ENCODE assay signal across 13 mouse cellular contexts in genomic region chr9:96800131-96800825, GRCm38 (mm10). TPM values are rescaled to one million over a fixed set of nuclear protein-coding genes. Genes with fewer than 3 reads are reported as not detected.
A peak's percentile ranks its signal among the peaks of the same experiment; 100 is the strongest.
DNase-seq lines count a peak whose midpoint lies in the region; ATAC-seq and TF ChIP-seq lines count a peak whose summit lies in the region.
"Had no signal": no experiment of that assay in that cellular context is flagged by ENCODE, and none has a peak within 500 bp of the region (broad histone marks: within the 10 kb centered on the region; RNA-seq: fewer than 3 reads in every experiment).

No protein-coding gene starts in this region.

- TF ChIP-seq CTCF in heart, adult 2 months (IDR thresholded peaks at IDR 0.05) = peak; percentile 47
- peak; percentile 13; the same call in 1 of the 2 replicates for TF ChIP-seq CTCF in spleen, adult 2 months (IDR thresholded peaks at IDR 0.05; ENCODE audit: extremely low read depth, insufficient read depth, insufficient read length, insufficient replicate concordance)
- peak; percentile 74 for TF ChIP-seq CTCF in stomach, postnatal 0 days (IDR thresholded peaks at IDR 0.05; ENCODE audit: low read depth)

- ATAC-seq in stomach, postnatal 0 days (ENCODE audit: low FRiP score, low TSS enrichment) = no peak
- no peak; the same call in 1 of the 2 replicates for ATAC-seq in megakaryocyte-erythroid progenitor cell, adult 5-6 weeks (replicated peaks; ENCODE audit: low FRiP score, low TSS enrichment, poor library complexity, severe bottlenecking)

- no peak overlapping the region for H3K4me3 ChIP-seq in heart, adult 2 months
- no peak overlapping the region for H3K4me3 ChIP-seq in spleen, adult 2 months (ENCODE audit: extremely low read depth, insufficient read depth, insufficient read length)
- H3K4me3 ChIP-seq in stomach, postnatal 0 days (ENCODE audit: low read depth, low read length) = no peak overlapping the region
- H3K4me3 ChIP-seq: lung, embryonic 15.5 days had no signal

- TF ChIP-seq EP300 in heart, adult 2 months (IDR thresholded peaks at IDR 0.05; ENCODE audit: insufficient read depth, low read depth, low read length) = no peak
- TF ChIP-seq EP300 in stomach, postnatal 0 days (optimal IDR thresholded peaks at IDR 0.05) = no peak

- no peak overlapping the region for H3K4me2 ChIP-seq in stomach, postnatal 0 days (replicated peaks; ENCODE audit: low read depth)

- no peak overlapping the region for H3K27ac ChIP-seq in heart, adult 2 months
- no peak overlapping the region for H3K27ac ChIP-seq in spleen, adult 2 months (ENCODE audit: insufficient read depth, low read length)
- no peak overlapping the region for H3K27ac ChIP-seq in stomach, postnatal 0 days (replicated peaks)
- H3K27ac ChIP-seq: lung, embryonic 15.5 days had no signal

- intact Hi-C loops in heart, adult 2 months (cut with DNase I) = no loop called here
- intact Hi-C loops in heart, postnatal 10 days (cut with DNase I) = no loop called here

- H3K79me2 ChIP-seq in heart, adult 2 months (replicated peaks; ENCODE audit: control insufficient read depth, insufficient read depth, low read length) = no peaks in the 10 kb centered on the region

- no peak for DNase-seq in heart, adult 2 months
- no peak for DNase-seq in heart, postnatal 10 days
- peak in 1 of 2 experiments; percentile 32 for DNase-seq in spleen, adult 2 months (ENCODE audit: low read depth in 1 of 2, low spot score in 2 of 2)
- no peak for DNase-seq in spleen, postnatal 10 days (ENCODE audit: low spot score in 2 of 2)
- DNase-seq in embryo, embryonic 9.5 days (ENCODE audit: extremely low spot score) = peak; percentile 20
- no peak for DNase-seq in stomach, postnatal 0 days (ENCODE audit: low spot score)
- DNase-seq in right cerebral cortex, postnatal 25 days = no peak
- DNase-seq: cerebellum, adult 9-10 months; gastrocnemius, postnatal 14 days; kidney, postnatal 25 days; thymus, postnatal 25 days had no signal

- no peaks in the 10 kb centered on the region for H3K27me3 ChIP-seq in heart, adult 2 months (ENCODE audit: control insufficient read depth, insufficient read depth, low read length)
- H3K27me3 ChIP-seq in spleen, adult 2 months (ENCODE audit: control insufficient read depth, insufficient read depth, low read length) = no peaks in the 10 kb centered on the region
- no peaks in the 10 kb centered on the region for H3K27me3 ChIP-seq in stomach, postnatal 0 days (ENCODE audit: control insufficient read depth, insufficient read depth, low read length)
- H3K27me3 ChIP-seq: lung, embryonic 15.5 days had no signal

- no peaks in the 10 kb centered on the region for H3K9me3 ChIP-seq in stomach, postnatal 0 days (ENCODE audit: control insufficient read depth, low read length)
- H3K9me3 ChIP-seq: lung, embryonic 15.5 days had no signal

- TF ChIP-seq POLR2A in heart, adult 2 months (IDR thresholded peaks at IDR 0.05; ENCODE audit: insufficient read depth, low read depth, low read length) = no peak
- no peak for TF ChIP-seq POLR2A in spleen, adult 2 months (IDR thresholded peaks at IDR 0.05; ENCODE audit: low read depth, low read length)

- no peak overlapping the region for H3K9ac ChIP-seq in heart, adult 2 months (ENCODE audit: low read depth, low read length)
- no peak overlapping the region for H3K9ac ChIP-seq in stomach, postnatal 0 days (ENCODE audit: low read length)
- H3K9ac ChIP-seq: lung, embryonic 15.5 days had no signal

- no peaks in the 10 kb centered on the region for H3K36me3 ChIP-seq in heart, adult 2 months (ENCODE audit: control insufficient read depth, insufficient read depth, low read length)
- H3K36me3 ChIP-seq in spleen, adult 2 months (ENCODE audit: control insufficient read depth, insufficient read depth, low read length) = no peaks in the 10 kb centered on the region
- H3K36me3 ChIP-seq in stomach, postnatal 0 days (ENCODE audit: control insufficient read depth, insufficient read depth, low read length) = no peaks in the 10 kb centered on the region
- H3K36me3 ChIP-seq: lung, embryonic 15.5 days had no signal

- 0 out of 2 replicates have a peak, but pooled peaks cover under 1% of the 10 kb centered on the region for H3K4me1 ChIP-seq in heart, adult 2 months (ENCODE audit: control insufficient read depth, insufficient read depth, low read length)
- H3K4me1 ChIP-seq in spleen, adult 2 months (ENCODE audit: control insufficient read depth, insufficient read depth, insufficient read length) = peaks cover 3% of the 10 kb centered on the region; the same call in 1 of the 2 replicates
- H3K4me1 ChIP-seq in stomach, postnatal 0 days (replicated peaks; ENCODE audit: control insufficient read depth, insufficient read depth) = no peaks in the 10 kb centered on the region

- WGBS in heart, adult 2 months = 23% methylated on average over 5 of the region's 5 CpGs
- WGBS in spleen, adult 2 months = 16% methylated on average over 5 of the region's 5 CpGs
- whole genome bisulfite sequencing in stomach, postnatal 0 days = 19% methylated on average over 5 of the region's 5 CpGs

RNA-seq across cellular contexts. Expression of gene Zbtb38, which starts 47.6 kb away (rescaled TPM):
- 10 to 100 TPM; 42.3 to 43.5 TPM for total RNA-seq in heart, adult 2 months (2021)
- 9.0 and 16.0 TPM in 2 replicates for polyA plus RNA-seq in heart, adult 2 months (2012; rRNA removed)
- 10 to 100 TPM; 30.2 to 37.0 TPM for total RNA-seq in heart, postnatal 10 days (2021)
- polyA plus RNA-seq in spleen, adult 2 months (2012; rRNA removed) = 5.9 and 7.5 TPM in 2 replicates
- polyA plus RNA-seq in stomach, postnatal 0 days (2015; fragmentation: Nextera tagmentation; extraction: Ambion mirVana) = 13.9 and 15.3 TPM in 2 replicates
- total RNA-seq in megakaryocyte-erythroid progenitor cell, adult 5-6 weeks (2014; fragmentation: Nextera tagmentation) = 17.4 and 28.9 TPM in 2 replicates
- 21.1 and 38.7 TPM in 2 replicates for total RNA-seq in megakaryocyte-erythroid progenitor cell, adult 5-6 weeks (2017)

Comparison
In these comparisons a context has a peak if more than half of its experiments do, and no peak if none do; other contexts are left out.
1. CTCF ChIP-seq: peak in every context shown above with its lines; median percentile 74 in stomach, postnatal 0 days; 47 in heart, adult 2 months; 13 in spleen, adult 2 months.